Mouse (Mus musculus) layer of hippocampus, adult 9-10 months (tissue): ENCODE measurements around the gene Olfr223.
"Not testable (repeated sequence)": the region's sequence is repeated elsewhere in the genome, so short reads cannot be mapped to it uniquely, and the experiment has no call there.

ENCODE experiments used
- DNase-seq: peaks from one replicate; pipeline ENCODE4 v3.0.0; 2022; ENCODE audit warnings: low spot score

Olfr223 gene

DNA sequence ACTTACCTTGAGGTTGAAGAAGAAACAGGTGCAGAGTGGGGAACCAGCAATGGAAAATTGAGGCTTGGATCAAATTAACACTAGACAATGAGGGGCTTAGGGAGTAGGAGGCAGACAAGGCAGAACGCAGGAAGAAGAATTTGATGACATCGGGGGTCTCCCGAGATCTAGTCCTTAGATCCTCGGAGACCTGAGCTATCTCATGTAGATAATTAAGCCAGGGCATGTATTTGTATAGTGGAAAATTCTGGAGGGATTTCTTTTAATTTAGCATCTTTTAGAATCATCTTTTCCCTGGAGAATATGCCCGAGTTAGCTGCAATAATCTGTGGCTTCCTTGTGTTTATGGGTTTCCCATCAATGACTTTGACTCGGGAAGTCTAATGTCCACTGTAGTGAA, at the start of gene Olfr223:
TSS of gene Olfr223 (minus strand) at position 101 of the 400 bp plus-strand sequence.
- DNase-seq, result no peak

GRCm38 (mm10) chr11:59642420-59642819, 49.3 kb upstream of the Olfr223 start:
- no peak for DNase-seq

GRCm38 (mm10) chr11:59641227-59641626, 48.1 kb upstream of the Olfr223 start:
- DNase-seq, result no peak

DNA sequence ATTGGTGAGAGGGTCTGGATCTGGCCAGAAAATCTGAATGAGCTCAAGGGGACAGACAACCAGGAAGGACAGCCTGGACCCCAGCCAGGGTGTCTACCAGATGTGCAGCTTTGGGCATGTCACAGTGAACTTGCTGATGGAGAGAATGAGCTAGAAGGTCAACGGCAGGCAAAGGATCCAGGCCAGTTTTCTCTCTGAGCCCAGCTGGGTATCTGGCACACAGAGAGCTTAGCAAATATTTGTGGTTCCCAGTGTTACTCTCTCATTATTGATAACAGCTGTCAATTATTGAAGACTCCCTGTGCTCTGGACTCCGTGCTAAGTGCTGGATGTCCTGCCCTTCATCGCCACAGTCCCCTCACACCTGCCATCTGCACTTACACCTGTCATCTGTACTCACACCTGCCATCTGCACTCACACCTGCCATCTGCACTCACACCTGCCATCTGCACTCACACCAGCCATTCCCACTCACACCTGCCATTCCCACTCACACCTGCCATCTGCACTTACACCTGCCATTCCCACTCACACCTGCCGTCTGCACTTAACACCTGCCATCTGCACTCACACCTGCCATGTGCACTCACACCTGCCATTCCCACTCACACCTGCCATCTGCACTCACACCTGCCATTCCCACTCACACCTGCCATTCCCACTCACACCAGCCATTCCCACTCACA, 47.0 kb upstream of the Olfr223 start:
- no peak for DNase-seq

DNA sequence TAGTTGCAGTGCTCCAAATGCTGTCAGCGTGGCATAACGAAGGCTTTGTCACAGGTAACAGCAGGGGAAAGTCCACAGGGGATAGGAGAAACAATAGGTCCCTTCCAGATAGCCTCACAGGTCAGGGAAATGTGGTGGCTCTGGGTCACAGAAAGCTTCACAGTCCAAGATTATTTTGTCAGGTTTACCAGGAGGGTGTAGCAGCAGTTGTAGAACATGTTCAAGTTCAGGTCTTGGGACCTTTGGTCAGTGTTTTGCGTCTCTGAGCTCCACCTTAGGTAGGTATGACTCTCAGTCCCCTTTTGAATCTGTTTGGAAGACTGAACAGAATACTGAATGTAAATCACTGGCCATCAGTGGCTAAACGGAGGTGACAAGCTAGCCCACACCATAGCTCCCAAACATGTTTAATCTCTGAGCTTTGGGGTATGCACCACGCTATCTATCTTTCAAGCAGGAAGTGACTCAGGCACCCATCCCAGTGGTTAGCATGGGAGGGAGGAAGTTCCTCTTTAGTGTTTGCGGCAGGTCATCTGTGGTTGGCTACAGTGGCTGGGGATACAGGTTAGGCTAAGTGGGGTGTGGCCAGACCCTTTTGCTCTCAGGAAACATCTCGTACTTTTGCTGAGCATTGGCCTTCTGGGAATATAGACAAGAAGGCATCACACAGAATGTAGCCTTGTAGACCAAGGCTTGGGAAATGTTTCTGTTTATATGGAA, 43.8 kb upstream of the Olfr223 start:
- DNase-seq, result no peak

- no peak for DNase-seq
These were observed 43.0 kb upstream of the Olfr223 start for GRCm38 (mm10) chr11:59635821-59636694.

- no peak for DNase-seq
These were observed 42.2 kb upstream of the Olfr223 start for GRCm38 (mm10) chr11:59635251-59635795.

DNA sequence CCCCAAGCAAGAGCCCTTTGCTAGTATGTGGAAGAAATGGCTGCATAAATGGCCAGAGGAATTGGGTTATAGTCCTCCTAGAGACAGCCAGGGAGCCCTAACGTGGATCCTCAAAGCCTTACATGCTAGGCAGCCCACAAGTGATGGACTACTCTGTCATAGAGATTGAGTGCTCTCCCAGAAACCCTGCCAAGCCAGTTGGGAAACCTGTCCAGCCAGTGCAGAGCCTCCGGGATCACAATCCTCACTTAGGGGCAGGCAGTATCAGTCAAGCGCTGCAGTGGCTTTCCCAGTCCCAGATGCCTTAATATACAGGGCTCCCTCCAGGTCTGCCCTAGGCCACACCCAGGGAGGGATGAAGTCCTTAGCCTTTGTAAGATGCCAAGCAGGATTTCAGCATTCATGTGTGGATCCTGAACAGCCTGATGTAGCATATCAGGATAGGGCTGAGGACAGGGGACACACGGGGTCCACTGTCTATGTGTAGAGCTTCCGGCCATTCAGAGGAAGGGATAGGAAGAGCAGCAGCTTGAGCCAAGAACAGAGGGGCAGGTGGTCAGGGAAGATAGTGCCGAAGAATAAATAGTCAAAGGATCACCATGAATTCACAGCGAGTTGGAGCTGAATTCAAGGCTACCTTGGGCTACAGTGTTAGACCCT, 41.0 kb upstream of the Olfr223 start:
- DNase-seq, result no peak

GRCm38 (mm10) chr11:59633037-59633436, 39.9 kb upstream of the Olfr223 start:
- peak; percentile 9 for DNase-seq

DNA sequence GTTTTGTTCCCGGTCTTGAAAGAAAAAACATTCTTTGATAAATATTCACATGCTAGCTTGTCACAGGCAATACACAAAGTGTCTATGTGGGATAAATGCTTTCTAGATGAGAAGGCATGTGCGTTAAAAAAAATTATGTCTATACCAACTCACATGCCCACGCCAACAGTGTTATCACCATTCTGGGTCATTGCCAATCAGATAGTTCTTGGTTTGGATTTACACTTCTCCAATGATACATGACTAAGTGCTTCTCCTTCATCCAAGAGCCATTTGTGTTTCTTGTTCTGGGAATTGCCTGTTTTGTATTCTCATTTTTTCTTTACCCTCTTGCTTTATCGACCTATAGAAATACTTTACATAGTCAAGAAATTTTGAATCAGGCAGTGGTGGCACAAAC, 38.9 kb upstream of the Olfr223 start:
- DNase-seq, result no peak

DNA sequence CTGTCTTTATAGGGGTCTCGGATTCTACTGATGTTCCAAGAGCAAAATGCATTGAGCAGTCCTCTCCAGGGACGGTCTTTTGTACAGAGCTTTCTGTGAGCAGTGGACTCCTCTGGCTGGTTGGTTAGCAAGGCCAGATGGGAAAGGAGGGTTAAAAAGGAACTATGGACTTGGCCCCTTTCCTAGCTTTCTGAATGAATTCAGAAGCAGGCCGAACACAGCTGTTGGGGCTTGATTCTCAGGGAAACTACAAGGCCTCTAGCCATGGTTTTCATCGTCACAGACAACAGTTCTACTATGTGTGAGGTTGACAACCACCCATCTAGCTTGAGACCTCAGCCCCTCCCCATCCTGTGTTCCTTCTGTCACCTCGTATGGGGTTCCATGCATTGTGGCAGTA, 36.8 kb upstream of the Olfr223 start:
- no peak for DNase-seq

GRCm38 (mm10) chr11:59628177-59628576, 35.1 kb upstream of the Olfr223 start:
- no peak for DNase-seq

GRCm38 (mm10) chr11:59626192-59626591, 33.1 kb upstream of the Olfr223 start:
- DNase-seq, result no peak

- DNase-seq, result peak; percentile 36
These were observed 31.0 kb upstream of the Olfr223 start for GRCm38 (mm10) chr11:59624017-59624630.

- no peak for DNase-seq
These were observed 29.1 kb upstream of the Olfr223 start for GRCm38 (mm10) chr11:59622214-59622613.

GRCm38 (mm10) chr11:59616986-59617385, 23.9 kb upstream of the Olfr223 start:
- DNase-seq, result not testable (repeated sequence)

- peak; percentile 36 for DNase-seq
These were observed 21.0 kb upstream of the Olfr223 start for GRCm38 (mm10) chr11:59614120-59614519.

- DNase-seq, result no peak
These were observed 18.6 kb upstream of the Olfr223 start for GRCm38 (mm10) chr11:59611646-59612045.

DNA sequence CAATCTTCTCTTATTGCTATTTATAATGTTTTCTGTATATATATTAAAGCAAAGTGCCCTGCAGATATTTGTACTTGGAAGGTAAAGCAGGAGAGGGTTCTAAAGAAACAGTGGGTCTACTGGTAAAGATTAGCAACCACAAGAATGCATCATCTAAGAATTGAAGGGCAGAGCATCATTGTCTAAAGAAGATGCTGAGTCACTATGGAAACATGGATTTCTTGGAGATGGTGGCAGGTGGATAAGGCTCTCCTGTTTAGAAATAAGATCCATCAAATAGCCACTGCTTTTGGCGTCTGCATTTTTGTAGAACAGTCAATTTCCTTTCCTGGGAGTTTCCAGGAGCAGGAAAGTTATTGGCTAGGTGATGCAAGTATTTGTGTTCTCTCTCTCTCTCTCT, 9.2 kb upstream of the Olfr223 start:
- no peak for DNase-seq

- no peak for DNase-seq
These were observed 7.8 kb upstream of the Olfr223 start for GRCm38 (mm10) chr11:59600872-59601271.

DNA sequence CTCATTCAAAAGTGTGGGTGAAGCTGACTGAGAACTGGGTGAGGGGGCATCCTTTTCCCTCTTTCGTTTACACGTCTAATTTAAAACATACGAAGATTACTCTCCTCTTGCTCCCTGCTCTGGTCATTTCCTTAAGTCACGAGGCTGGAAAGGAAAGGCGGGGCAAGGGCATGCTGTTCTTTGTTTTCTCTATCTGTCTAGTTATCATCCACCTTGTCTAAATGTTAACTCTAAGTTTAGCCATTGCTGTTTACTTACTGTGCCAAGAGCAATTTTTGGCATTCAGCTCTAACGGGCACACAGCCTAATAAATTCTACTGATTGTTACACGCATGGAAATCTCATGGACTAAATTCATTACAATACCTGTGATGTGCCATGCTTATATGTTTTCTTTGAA, 6.1 kb upstream of the Olfr223 start:
- DNase-seq, result no peak
